Mouse (Mus musculus) myocyte (in vitro differentiated cells): ENCODE results near the gene Myh2.

Source experiments
- MAX ChIP-seq: IDR thresholded peaks from one replicate; pipeline ENCODE4 v1.6.1; 2011; ENCODE audit warnings: low read depth, mild to moderate bottlenecking, control low read depth
- MYOD1 ChIP-seq, 3 experiments: IDR thresholded peaks; one replicate each; pipeline ENCODE4 v1.6.1; 2011; ENCODE audit warnings: control low read depth in 2 of 3, low read depth in 2 of 3, mild to moderate bottlenecking in 2 of 3, moderate library complexity in 1 of 3; ENCODE audit not compliant: insufficient read length in 2 of 3, control insufficient read depth in 1 of 3
- POLR2A ChIP-seq: IDR thresholded peaks from one replicate; pipeline ENCODE4 v1.6.1; 2011; ENCODE audit warnings: low read depth, mild to moderate bottlenecking, control low read depth, moderate library complexity; ENCODE audit not compliant: insufficient read length
- POLR2AphosphoS2 ChIP-seq: IDR thresholded peaks from one replicate; pipeline ENCODE4 v1.6.1; 2011; ENCODE audit warnings: low read depth, control low read depth; ENCODE audit not compliant: insufficient read length
- REST ChIP-seq: IDR thresholded peaks from one replicate; pipeline ENCODE4 v1.6.1; 2011; ENCODE audit warnings: mild to moderate bottlenecking, control low read depth, moderate library complexity; ENCODE audit not compliant: insufficient read depth, insufficient read length
- SRF ChIP-seq: IDR thresholded peaks from one replicate; pipeline ENCODE4 v1.6.1; 2011; ENCODE audit warnings: low read depth; ENCODE audit not compliant: control insufficient read depth, insufficient read length
- TCF12 ChIP-seq: IDR thresholded peaks from one replicate; pipeline ENCODE4 v1.6.1; 2011; ENCODE audit warnings: mild to moderate bottlenecking, control low read depth; ENCODE audit not compliant: poor library complexity, insufficient read depth, severe bottlenecking
- USF1 ChIP-seq: IDR thresholded peaks from one replicate; pipeline ENCODE4 v1.6.1; 2011; ENCODE audit warnings: low read depth, mild to moderate bottlenecking, control low read depth, moderate library complexity

DNA sequence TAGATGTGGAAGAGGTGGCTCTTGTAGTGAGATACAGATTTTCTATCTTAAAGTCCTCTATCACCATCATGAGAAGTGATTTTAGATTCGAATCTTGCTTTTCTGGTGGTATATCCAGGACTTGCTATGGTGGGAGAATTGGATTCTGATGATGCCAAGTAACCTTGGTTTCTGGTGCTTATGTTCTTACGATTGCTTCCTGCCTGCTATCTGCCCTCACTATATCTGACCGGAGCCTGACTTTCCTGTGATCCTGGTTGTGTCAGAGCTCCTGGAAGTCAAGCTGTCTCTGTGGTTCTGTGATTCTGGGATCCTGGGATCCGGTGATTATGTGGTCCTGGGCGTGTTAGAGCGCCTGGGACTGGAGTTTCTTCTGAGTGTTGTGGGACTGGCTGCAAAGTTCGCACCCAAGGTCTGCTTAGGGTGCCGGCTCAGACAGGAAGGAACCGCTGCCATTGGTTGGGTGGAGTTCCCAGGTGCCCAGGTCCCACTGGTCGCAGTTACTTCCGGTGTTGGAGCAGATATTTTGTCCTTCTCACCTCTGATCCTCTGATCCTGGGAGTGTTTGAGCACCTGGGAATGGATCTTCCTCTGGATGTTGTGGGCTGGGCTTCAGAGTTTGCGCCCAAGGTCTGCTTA is 23.4 kb upstream of the Myh2 start:
- TF ChIP-seq POLR2A (no peak), USF1 (no peak), MAX (no peak), TCF12 (no peak), SRF (no peak), MYOD1 (IDR thresholded peaks at IDR 0.05; ENCODE audit: control insufficient read depth in 1 of 3, insufficient read length in 2 of 3, low read depth in 2 of 3) (no peak), POLR2AphosphoS2 (no peak), REST (no peak)
